Mouse (Mus musculus) bone marrow, adult 2 months (tissue): Measurements from ENCODE around the gene Epha6.

Experiments
- CTCF ChIP-seq: fragments of 200-500 bp; IDR thresholded peaks from 2 replicates; pipeline ENCODE4 v1.5.1; 2011; ENCODE audit warnings: low read length, control low read depth; ENCODE audit not compliant: control insufficient read depth, insufficient read depth
- POLR2A ChIP-seq: fragments of 200-500 bp; IDR thresholded peaks from 2 replicates; pipeline ENCODE4 v1.6.1; 2011; ENCODE audit warnings: low read depth, mild to moderate bottlenecking, control low read depth, low read length, borderline replicate concordance; ENCODE audit not compliant: control insufficient read depth

DNA sequence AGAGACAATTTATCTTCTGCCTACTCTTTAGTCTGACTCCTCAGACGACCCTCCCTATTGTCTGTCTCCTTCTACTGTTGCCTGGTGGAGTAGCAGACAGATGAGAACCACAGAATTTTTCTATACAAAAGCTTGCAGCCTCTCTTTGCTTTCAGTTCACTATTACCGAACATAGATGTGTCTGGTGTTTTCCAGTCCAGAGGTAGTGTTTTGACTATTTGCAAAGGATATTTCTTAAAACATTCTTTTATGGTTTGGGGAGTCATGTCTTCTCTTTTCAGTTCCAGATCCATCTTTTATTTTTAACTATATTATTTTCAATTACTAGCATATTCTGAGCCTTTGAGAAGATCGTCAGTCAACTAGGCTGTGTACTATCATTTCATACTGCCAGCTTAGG, 989.7 kb downstream of the Epha6 start:
- TF ChIP-seq CTCF (no peak), POLR2A (no peak)
